Mouse (Mus musculus) fibroblast of lung, adult 2 months (primary cell): Measurements from ENCODE around the gene Haao.

Experiments
- DNase-seq: peaks from one replicate; pipeline ENCODE4 v3.0.0-alpha.2; 2011; ENCODE audit warnings: low read depth

Gene Haao

GRCm38 (mm10) chr17:83834120-83834519 lies 13.6 kb downstream of the Haao start:
- no peak for DNase-seq

DNA sequence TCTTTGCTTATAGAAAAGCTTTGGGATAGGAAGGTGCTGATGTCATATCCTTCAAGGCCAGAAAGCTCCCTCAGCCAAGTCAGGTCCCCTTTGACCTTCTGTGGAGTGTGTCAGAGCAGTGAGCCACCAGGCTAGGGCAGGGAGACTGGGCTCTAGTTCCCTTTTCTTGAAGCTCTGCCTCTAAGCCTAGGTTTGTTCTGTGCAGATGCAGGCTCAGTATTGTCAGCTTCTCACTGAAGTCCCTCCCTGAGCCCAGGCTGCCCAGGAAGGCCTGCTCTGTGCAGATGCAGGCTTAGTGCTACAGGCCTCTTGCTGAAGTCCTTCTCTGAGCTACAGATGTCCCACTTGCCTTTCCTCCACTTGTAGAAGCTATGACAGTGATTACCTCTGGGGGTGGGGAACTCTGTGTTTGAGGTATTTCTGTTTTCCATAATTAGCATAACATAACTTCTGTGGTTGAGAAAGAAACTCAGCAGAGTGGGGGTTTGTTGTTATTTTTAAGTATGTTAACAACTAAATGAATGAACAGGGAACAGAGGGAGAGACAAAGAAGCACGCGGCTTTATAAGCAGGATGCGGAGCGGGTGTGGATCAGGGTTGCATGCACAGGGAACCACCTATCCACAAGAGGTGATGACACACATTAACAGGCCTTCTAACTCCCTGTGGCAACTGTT lies 17.0 kb downstream of the Haao start:
- no peak for DNase-seq

DNA sequence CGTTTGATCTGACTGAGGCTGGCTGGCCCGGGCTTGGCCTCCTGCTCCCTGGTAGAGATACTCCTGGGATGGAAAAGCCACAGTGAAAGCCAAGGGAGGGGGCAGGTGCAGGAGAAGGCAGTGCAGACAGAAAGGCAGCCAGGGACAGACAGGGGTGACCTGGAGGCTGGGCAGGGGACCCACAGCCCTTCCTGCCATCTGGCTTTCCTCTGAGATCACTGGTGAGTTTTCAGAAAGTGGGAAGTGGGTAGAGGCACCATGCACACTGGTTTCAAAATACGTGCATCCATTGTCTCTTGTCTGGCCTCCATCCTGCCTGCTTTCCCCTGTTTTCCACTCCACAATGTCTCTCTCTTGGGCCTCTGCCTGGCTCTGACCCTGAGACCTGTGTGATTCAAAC lies 18.4 kb downstream of the Haao start:
- DNase-seq = no peak

DNA sequence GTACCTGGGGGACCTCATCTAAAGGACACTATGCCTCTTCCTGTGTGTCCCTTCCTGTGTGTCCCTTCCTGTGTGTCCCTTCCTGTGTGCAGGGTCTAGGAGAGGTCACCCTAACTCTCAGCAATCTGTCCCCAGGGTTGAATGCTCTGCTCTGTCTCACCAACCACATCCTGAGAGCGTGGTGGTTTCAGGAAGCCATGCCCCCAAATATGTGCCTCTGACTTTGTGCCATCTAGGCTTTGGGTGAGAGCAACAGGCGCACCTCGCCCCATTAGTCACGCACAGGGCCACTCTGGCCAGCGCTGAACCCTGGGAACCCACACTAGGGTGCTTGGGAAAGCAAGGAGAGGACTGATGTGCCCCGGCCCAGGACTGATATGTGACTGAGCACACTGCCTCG lies 23.9 kb downstream of the Haao start:
- DNase-seq = no peak

DNA sequence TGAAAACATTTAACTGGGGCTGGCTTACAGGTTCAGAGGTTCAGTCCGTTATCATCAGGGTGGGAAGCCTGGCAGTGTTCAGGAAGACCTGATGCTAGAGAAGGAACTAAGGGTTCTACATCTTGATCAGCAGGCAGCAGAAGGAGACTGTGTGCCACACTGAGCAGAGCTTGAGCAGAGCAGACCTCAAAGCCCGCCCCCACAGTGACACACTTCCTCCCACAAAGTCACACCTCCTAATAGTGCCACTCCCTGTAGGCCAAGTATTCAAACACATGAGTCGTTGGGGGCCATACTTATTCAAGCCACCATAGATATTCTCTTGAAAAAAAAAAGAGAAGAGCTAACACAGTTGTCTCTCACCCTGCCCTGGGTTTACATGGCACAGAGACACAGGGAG lies 25.9 kb downstream of the Haao start:
- no peak for DNase-seq

- no peak for DNase-seq
Observed at GRCm38 (mm10) chr17:83820701-83821100, 27.1 kb downstream of the Haao start.

- no peak for DNase-seq
Observed at GRCm38 (mm10) chr17:83819503-83819902, 28.3 kb downstream of the Haao start.

DNA sequence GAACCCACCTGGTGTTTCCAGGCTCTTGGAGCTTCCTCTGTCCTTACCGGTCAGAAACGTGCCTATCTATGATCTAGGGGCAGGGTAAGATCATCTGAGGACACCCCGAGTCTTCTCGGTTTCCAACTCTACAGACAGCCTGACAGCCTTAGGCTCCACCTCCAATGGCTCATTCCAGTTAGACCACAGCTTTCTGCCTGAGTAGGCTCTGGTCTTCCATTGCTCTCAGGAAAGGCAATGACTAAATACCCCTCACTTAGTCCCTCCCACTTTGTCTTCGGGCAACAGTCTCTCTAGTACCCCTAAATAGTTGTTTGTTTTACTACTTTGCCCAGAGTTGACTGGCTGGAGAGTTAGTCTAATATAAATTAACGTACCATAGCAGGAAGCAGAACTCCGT lies 30.8 kb downstream of the Haao start:
- no peak for DNase-seq

GRCm38 (mm10) chr17:83813050-83813449 lies 34.7 kb downstream of the Haao start:
- no peak for DNase-seq

- DNase-seq = no peak
Observed at GRCm38 (mm10) chr17:83812200-83812944, 35.4 kb downstream of the Haao start.

- DNase-seq = no peak
Observed at GRCm38 (mm10) chr17:83810285-83810684, 37.5 kb downstream of the Haao start.

DNA sequence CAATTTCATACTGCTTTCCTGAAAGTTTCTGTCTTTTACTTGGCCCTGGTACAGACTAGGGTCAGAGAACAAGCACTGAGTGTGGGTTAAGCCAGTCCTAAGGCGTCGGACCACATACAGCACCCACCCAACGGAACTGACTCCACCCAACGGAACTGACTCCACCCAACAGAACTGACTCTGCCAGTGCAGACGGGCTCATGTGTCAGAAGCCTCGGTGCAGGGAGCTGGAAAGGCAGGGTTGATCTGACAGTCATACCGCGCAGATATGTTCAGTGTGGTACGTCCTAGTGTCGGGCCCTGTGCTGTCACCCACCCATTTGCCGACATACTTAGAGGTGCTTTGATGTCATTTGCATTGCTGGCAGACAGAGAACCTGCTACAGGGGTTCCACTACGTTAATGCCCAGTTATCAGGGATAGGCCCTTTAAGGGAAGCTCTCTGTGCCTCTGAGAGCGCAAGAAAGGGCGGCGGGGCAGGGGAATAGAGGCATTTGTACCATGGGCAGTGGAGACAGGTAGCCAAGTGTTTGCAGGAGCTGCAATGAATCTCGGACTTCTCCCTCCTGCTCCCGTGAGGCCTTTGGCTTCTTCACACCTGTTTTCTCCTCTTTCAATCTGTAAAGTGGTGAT lies 38.5 kb downstream of the Haao start:
- DNase-seq = no peak

DNA sequence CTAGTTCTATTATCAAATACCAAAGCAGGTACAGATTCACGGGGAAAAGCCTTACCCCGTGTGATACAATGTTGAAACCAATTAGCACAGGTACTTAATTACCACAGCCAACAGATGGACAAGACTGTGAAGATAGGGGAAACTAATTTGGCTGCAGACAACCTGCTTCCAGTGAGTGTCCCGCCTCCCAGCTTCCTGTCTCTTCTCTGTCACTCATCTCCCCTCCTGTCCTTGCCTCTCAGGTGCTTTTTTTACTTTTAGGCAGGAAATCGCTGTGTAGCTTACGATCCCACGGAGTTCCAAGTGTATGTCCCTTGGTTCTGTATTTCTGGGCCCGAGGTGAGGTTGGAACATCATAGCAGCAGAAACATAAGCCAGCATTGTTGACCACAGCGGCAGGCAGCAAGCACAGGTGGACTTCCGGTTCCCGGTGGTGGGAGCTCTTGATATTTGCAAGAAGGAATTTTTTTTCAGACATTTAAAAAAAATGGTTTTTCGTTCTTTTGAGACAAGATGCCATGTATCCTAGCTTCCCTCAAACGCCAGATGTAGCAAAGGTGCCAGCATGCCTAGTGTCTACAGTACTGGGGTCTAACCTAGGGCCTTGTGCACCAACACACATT lies 39.2 kb downstream of the Haao start:
- no peak for DNase-seq

DNA sequence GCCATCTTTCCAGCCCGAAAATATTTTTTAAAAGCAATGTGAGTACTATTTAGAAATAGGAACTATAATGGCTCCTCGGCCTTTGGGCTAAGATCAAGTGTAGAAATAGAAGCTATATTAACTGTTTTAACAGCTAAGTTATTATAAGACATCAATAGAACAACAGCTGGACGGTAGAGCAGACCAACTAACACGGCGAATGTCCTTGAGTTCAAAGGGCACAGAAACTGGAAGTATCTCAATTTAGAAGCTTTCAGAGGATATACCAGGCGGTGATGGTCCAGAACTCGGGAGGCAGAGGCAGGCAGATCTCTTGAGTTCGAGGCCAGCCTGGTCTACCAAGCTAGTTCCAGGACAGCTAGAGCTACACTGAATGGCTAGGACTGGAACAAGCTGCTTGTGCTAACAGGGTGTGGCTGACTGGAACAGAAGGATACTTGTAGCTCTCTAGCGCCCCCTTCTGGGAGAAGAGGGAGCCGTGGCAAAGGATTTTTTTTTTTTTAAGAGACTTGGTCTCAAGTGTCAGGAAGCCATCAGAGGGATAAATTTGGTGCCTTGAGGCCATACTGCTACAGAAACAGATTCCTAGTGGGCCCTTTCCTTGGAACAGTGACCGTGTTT lies 39.9 kb downstream of the Haao start:
- DNase-seq = peak; percentile 57

DNA sequence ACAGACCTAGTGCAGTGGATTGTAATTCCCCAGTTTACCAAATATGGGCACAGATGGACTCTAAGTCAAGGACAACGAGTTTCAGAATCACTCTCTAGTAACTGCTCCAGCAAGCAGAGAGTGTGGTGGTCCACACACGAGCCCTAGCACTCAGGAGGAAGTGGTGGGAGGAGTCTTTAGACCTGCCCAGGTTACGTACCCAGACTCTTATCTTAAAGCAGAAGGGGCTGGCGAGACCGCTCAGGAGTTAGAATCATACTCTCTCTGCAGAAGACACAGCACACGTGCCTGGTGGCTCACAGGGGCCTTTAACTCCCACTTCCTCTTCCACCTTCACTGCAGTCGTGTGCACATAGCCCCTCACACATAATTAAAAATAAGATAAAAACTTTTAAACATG lies 40.4 kb downstream of the Haao start:
- no peak for DNase-seq

- no peak for DNase-seq
Observed at GRCm38 (mm10) chr17:83805078-83805477, 42.7 kb downstream of the Haao start.

- DNase-seq = no peak
Observed at GRCm38 (mm10) chr17:83803987-83804386, 43.8 kb downstream of the Haao start.

GRCm38 (mm10) chr17:83799506-83800050 lies 48.2 kb downstream of the Haao start:
- no peak for DNase-seq

- no peak for DNase-seq
Observed at GRCm38 (mm10) chr17:83795121-83795520, 52.6 kb downstream of the Haao start.

DNA sequence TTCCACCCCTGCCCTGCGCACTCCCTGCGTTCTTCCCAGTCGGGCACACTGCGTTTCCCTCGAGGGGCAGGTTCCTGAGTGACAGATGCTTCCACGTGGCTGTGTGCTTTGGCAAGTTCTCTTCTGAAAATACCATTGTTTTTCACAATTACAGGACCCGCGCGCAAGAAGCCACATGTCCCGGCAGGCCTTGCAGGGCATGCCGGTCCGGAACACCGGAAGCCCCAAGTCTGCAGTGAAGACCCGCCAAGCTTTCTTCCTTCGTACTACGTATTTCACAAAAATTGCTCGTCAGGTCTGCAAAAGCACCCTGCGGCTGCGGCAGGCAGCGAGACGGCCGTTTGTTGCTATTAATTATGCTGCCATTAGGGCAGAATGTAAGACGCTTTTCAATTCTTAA lies 55.4 kb downstream of the Haao start:
- no peak for DNase-seq

GRCm38 (mm10) chr17:83790158-83790557 lies 57.6 kb downstream of the Haao start:
- no peak for DNase-seq

DNA sequence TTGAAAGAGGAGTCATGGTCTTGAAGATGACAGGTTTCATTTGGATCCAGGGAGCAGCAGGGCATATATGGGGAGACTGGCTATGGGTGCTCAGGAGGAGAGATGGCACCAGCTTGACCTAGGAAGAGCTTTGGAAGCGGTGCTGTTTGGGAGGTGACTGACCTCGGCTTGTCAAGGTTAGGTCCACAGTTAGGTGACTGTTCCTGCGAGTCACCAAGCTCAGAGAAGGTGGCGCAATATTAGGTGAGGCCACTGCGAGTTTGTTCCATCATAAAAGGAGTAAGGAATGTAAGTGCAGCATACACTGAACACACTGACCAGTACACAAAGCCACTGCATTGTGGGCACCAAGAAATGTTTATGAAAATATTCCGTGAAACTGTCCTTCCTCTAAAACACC lies 61.3 kb downstream of the Haao start:
- DNase-seq = no peak
